Mouse (Mus musculus): ENCODE measurements at regions not wholly inside any gene's neighbourhood (a gene's known extent, or its start where the extent isn't known, plus 50 kb on each side); places are given as distances from the start of the nearest gene placed in this dataset.
A peak's percentile ranks its signal among the peaks of the same experiment; 100 is the strongest.

- Histone ChIP-seq H3K4me1 (replicated peaks; ENCODE audit: control insufficient read depth, insufficient read depth, low read length) (no peaks in the 10 kb centered on the region), H3K27me3 (ENCODE audit: control insufficient read depth, insufficient read depth, low read length) (no peaks in the 10 kb centered on the region), H3K36me3 (ENCODE audit: control insufficient read depth, insufficient read depth, low read length) (no peaks in the 10 kb centered on the region), H3K4me3 (ENCODE audit: control insufficient read depth, insufficient read depth, low read length) (no peak overlapping the region), H3K27ac (ENCODE audit: control insufficient read depth, insufficient read depth, low read length) (no peak overlapping the region)
- WGBS, result 13% methylated on average over 3 of the region's 3 CpGs
- TF ChIP-seq POLR2A (IDR thresholded peaks at IDR 0.05; ENCODE audit: control insufficient read depth, extremely low read depth, insufficient read depth, low read length, poor library complexity) (no peak), CTCF (IDR thresholded peaks at IDR 0.05; ENCODE audit: borderline replicate concordance, control insufficient read depth, extremely low read depth, insufficient read depth, low read length, poor library complexity) (no peak)
- no peak for DNase-seq
Observed at GRCm38 (mm10) chr6:121560852-121561251, 74.3 kb upstream of the A2m start.

GRCm38 (mm10) chr6:121560393-121560793 lies 74.8 kb upstream of the A2m start:
- WGBS, result 83% methylated on average over 1 of the region's 1 CpGs
- TF ChIP-seq POLR2A (IDR thresholded peaks at IDR 0.05; ENCODE audit: control insufficient read depth, extremely low read depth, insufficient read depth, low read length, poor library complexity) (no peak), CTCF (IDR thresholded peaks at IDR 0.05; ENCODE audit: borderline replicate concordance, control insufficient read depth, extremely low read depth, insufficient read depth, low read length, poor library complexity) (no peak)
- Histone ChIP-seq H3K27me3 (ENCODE audit: control insufficient read depth, insufficient read depth, low read length) (no peaks in the 10 kb centered on the region), H3K4me3 (ENCODE audit: control insufficient read depth, insufficient read depth, low read length) (no peak overlapping the region), H3K4me1 (replicated peaks; ENCODE audit: control insufficient read depth, insufficient read depth, low read length) (no peaks in the 10 kb centered on the region), H3K36me3 (ENCODE audit: control insufficient read depth, insufficient read depth, low read length) (no peaks in the 10 kb centered on the region), H3K27ac (ENCODE audit: control insufficient read depth, insufficient read depth, low read length) (no peak overlapping the region)
- DNase-seq, result no peak

GRCm38 (mm10) chr6:121556481-121556880 lies 78.7 kb upstream of the A2m start:
- no peaks in the 10 kb centered on the region for H3K36me3 ChIP-seq (ENCODE audit: control insufficient read depth, insufficient read depth, low read length)
- no peak for DNase-seq
- no peak overlapping the region for H3K4me3 ChIP-seq (ENCODE audit: control insufficient read depth, insufficient read depth, low read length)
- H3K27me3 ChIP-seq (ENCODE audit: control insufficient read depth, insufficient read depth, low read length), result no peaks in the 10 kb centered on the region
- WGBS, result 14% methylated on average over 3 of the region's 3 CpGs
- TF ChIP-seq CTCF (IDR thresholded peaks at IDR 0.05; ENCODE audit: borderline replicate concordance, control insufficient read depth, extremely low read depth, insufficient read depth, low read length, poor library complexity) (no peak), POLR2A (IDR thresholded peaks at IDR 0.05; ENCODE audit: control insufficient read depth, extremely low read depth, insufficient read depth, low read length, poor library complexity) (no peak)
- no peak overlapping the region for H3K27ac ChIP-seq (ENCODE audit: control insufficient read depth, insufficient read depth, low read length)
- no peaks in the 10 kb centered on the region for H3K4me1 ChIP-seq (replicated peaks; ENCODE audit: control insufficient read depth, insufficient read depth, low read length)

GRCm38 (mm10) chr6:121553501-121554132 lies 80.1 kb upstream of the Iqsec3 start:
- Histone ChIP-seq H3K36me3 (ENCODE audit: control insufficient read depth, insufficient read depth, low read length) (no peaks in the 10 kb centered on the region), H3K27me3 (ENCODE audit: control insufficient read depth, insufficient read depth, low read length) (no peaks in the 10 kb centered on the region), H3K4me1 (replicated peaks; ENCODE audit: control insufficient read depth, insufficient read depth, low read length) (no peaks in the 10 kb centered on the region), H3K4me3 (ENCODE audit: control insufficient read depth, insufficient read depth, low read length) (no peak overlapping the region), H3K27ac (ENCODE audit: control insufficient read depth, insufficient read depth, low read length) (no peak overlapping the region)
- no peak for DNase-seq
- no peak for TF ChIP-seq POLR2A (IDR thresholded peaks at IDR 0.05; ENCODE audit: control insufficient read depth, extremely low read depth, insufficient read depth, low read length, poor library complexity)
- no peak for TF ChIP-seq CTCF (IDR thresholded peaks at IDR 0.05; ENCODE audit: borderline replicate concordance, control insufficient read depth, extremely low read depth, insufficient read depth, low read length, poor library complexity)
- 91% methylated on average over 2 of the region's 2 CpGs for WGBS

GRCm38 (mm10) chr6:121533521-121533920 lies 60.0 kb upstream of the Iqsec3 start:
- Histone ChIP-seq H3K36me3 (ENCODE audit: control insufficient read depth, insufficient read depth, low read length) (no peaks in the 10 kb centered on the region), H3K4me1 (replicated peaks; ENCODE audit: control insufficient read depth, insufficient read depth, low read length) (no peaks in the 10 kb centered on the region), H3K27ac (ENCODE audit: control insufficient read depth, insufficient read depth, low read length) (no peak overlapping the region), H3K4me3 (ENCODE audit: control insufficient read depth, insufficient read depth, low read length) (no peak overlapping the region), H3K27me3 (ENCODE audit: control insufficient read depth, insufficient read depth, low read length) (no peaks in the 10 kb centered on the region)
- WGBS, result 85% methylated on average over 7 of the region's 7 CpGs
- TF ChIP-seq POLR2A (IDR thresholded peaks at IDR 0.05; ENCODE audit: control insufficient read depth, extremely low read depth, insufficient read depth, low read length, poor library complexity), result no peak
- TF ChIP-seq CTCF (IDR thresholded peaks at IDR 0.05; ENCODE audit: borderline replicate concordance, control insufficient read depth, extremely low read depth, insufficient read depth, low read length, poor library complexity), result no peak
- no peak for DNase-seq

GRCm38 (mm10) chr6:121532926-121533325 lies 59.4 kb upstream of the Iqsec3 start:
- TF ChIP-seq CTCF (IDR thresholded peaks at IDR 0.05; ENCODE audit: borderline replicate concordance, control insufficient read depth, extremely low read depth, insufficient read depth, low read length, poor library complexity), result no peak
- no peak for TF ChIP-seq POLR2A (IDR thresholded peaks at IDR 0.05; ENCODE audit: control insufficient read depth, extremely low read depth, insufficient read depth, low read length, poor library complexity)
- no peaks in the 10 kb centered on the region for H3K4me1 ChIP-seq (replicated peaks; ENCODE audit: control insufficient read depth, insufficient read depth, low read length)
- peak; percentile 13 for DNase-seq
- H3K27ac ChIP-seq (ENCODE audit: control insufficient read depth, insufficient read depth, low read length), result no peak overlapping the region
- no peaks in the 10 kb centered on the region for H3K36me3 ChIP-seq (ENCODE audit: control insufficient read depth, insufficient read depth, low read length)
- 3% methylated on average over 3 of the region's 3 CpGs for WGBS
- no peaks in the 10 kb centered on the region for H3K27me3 ChIP-seq (ENCODE audit: control insufficient read depth, insufficient read depth, low read length)
- H3K4me3 ChIP-seq (ENCODE audit: control insufficient read depth, insufficient read depth, low read length), result no peak overlapping the region
